Mouse (Mus musculus): ENCODE measurements around the gene Il27ra. TPM values are rescaled to one million over a fixed set of nuclear protein-coding genes. Genes with fewer than 3 reads are reported as not detected.

Gene Il27ra
- polyA plus RNA-seq, 2 experiments: 0.78 to 2.1 TPM

GRCm38 (mm10) chr8:83999057-83999705, 43.2 kb downstream of the Il27ra start:
- DNase-seq (ENCODE audit: low spot score) (no peak), ATAC-seq (ENCODE audit: low FRiP score, low read depth) (no peak)
- Histone ChIP-seq H3K9me3 (ENCODE audit: control insufficient read depth, low read length) (no peaks in the 10 kb centered on the region), H3K27me3 (ENCODE audit: control insufficient read depth, insufficient read depth, low read length) (no peaks in the 10 kb centered on the region), H3K9ac (ENCODE audit: low read depth, low read length, severe bottlenecking) (peak overlapping the region; percentile 70), H3K4me1 (ENCODE audit: control insufficient read depth, insufficient read depth, low read length) (peaks cover 24% of the 10 kb centered on the region), H3K27ac (replicated peaks; ENCODE audit: low read depth, low read length) (no peak overlapping the region), H3K36me3 (ENCODE audit: control insufficient read depth, insufficient read depth, low read length) (peaks cover 34% of the 10 kb centered on the region), H3K4me2 (replicated peaks; ENCODE audit: low read depth, low read length, severe bottlenecking) (peak overlapping the region; percentile 79), H3K4me3 (replicated peaks; ENCODE audit: low read length) (peak overlapping the region; percentile 80)
- no peak for TF ChIP-seq POLR2A (IDR thresholded peaks at IDR 0.05; ENCODE audit: borderline replicate concordance, extremely low read depth, insufficient read depth, insufficient read length)
- 59% methylated on average over 16 of the region's 16 CpGs for WGBS

- Histone ChIP-seq H3K4me2 (replicated peaks; ENCODE audit: low read depth, low read length, severe bottlenecking) (peak overlapping the region; percentile 79), H3K27me3 (ENCODE audit: control insufficient read depth, insufficient read depth, low read length) (no peaks in the 10 kb centered on the region), H3K36me3 (ENCODE audit: control insufficient read depth, insufficient read depth, low read length) (peaks cover 41% of the 10 kb centered on the region), H3K9ac (ENCODE audit: low read depth, low read length, severe bottlenecking) (peak overlapping the region; percentile 70), H3K27ac (replicated peaks; ENCODE audit: low read depth, low read length) (peak overlapping the region; percentile 77), H3K4me3 (replicated peaks; ENCODE audit: low read length) (peak overlapping the region; percentile 80), H3K4me1 (ENCODE audit: control insufficient read depth, insufficient read depth, low read length) (peaks cover 18% of the 10 kb centered on the region), H3K9me3 (ENCODE audit: control insufficient read depth, low read length) (no peaks in the 10 kb centered on the region)
- WGBS: 1% methylated on average over 45 of the region's 92 CpGs
- ATAC-seq (ENCODE audit: low FRiP score, low read depth) (no peak), DNase-seq (ENCODE audit: low spot score) (peak; percentile 78)
- no peak for TF ChIP-seq POLR2A (IDR thresholded peaks at IDR 0.05; ENCODE audit: borderline replicate concordance, extremely low read depth, insufficient read depth, insufficient read length)
These were observed 43.9 kb downstream of the Il27ra start for GRCm38 (mm10) chr8:83998231-83999056.

GRCm38 (mm10) chr8:83997511-83998141, 44.8 kb downstream of the Il27ra start, which contains the start of gene Samd1:
TSS of gene Samd1 (plus strand) at chr8:83997672.
- DNase-seq (ENCODE audit: low spot score): no peak
- Histone ChIP-seq H3K4me2 (replicated peaks; ENCODE audit: low read depth, low read length, severe bottlenecking) (peak within 1 kb of the TSS; percentile 86), H3K9me3 (ENCODE audit: control insufficient read depth, low read length) (no peaks in the 10 kb centered on the region), H3K27ac (replicated peaks; ENCODE audit: low read depth, low read length) (peak within 1 kb of the TSS; percentile 97), H3K27me3 (ENCODE audit: control insufficient read depth, insufficient read depth, low read length) (no peaks in the 10 kb centered on the region), H3K4me1 (ENCODE audit: control insufficient read depth, insufficient read depth, low read length) (peaks cover 18% of the 10 kb centered on the region), H3K9ac (ENCODE audit: low read depth, low read length, severe bottlenecking) (peak within 1 kb of the TSS; percentile 87), H3K4me3 (replicated peaks; ENCODE audit: low read length) (peak within 1 kb of the TSS; percentile 83), H3K36me3 (ENCODE audit: control insufficient read depth, insufficient read depth, low read length) (peaks cover 43% of the 10 kb centered on the region)
- peak; percentile 21; the same call in 1 of the 2 replicates for ATAC-seq (ENCODE audit: low FRiP score, low read depth)
- no peak for TF ChIP-seq POLR2A (IDR thresholded peaks at IDR 0.05; ENCODE audit: borderline replicate concordance, extremely low read depth, insufficient read depth, insufficient read length)
- 0% methylated on average over 39 of the region's 112 CpGs for WGBS

GRCm38 (mm10) chr8:83996567-83997505, 45.6 kb downstream of the Il27ra start:
- peaks cover 18% of the 10 kb centered on the region for H3K4me1 ChIP-seq (ENCODE audit: control insufficient read depth, insufficient read depth, low read length)
- no peaks in the 10 kb centered on the region for H3K9me3 ChIP-seq (ENCODE audit: control insufficient read depth, low read length)
- H3K36me3 ChIP-seq (ENCODE audit: control insufficient read depth, insufficient read depth, low read length): peaks cover 49% of the 10 kb centered on the region
- WGBS: under 1% methylated on average over 22 of the region's 103 CpGs
- H3K4me3 ChIP-seq (replicated peaks; ENCODE audit: low read length): peak overlapping the region; percentile 83
- peak overlapping the region; percentile 87 for H3K9ac ChIP-seq (ENCODE audit: low read depth, low read length, severe bottlenecking)
- peak overlapping the region; percentile 86 for H3K4me2 ChIP-seq (replicated peaks; ENCODE audit: low read depth, low read length, severe bottlenecking)
- peak; percentile 92 for DNase-seq (ENCODE audit: low spot score)
- peak overlapping the region; percentile 97 for H3K27ac ChIP-seq (replicated peaks; ENCODE audit: low read depth, low read length)
- TF ChIP-seq POLR2A (IDR thresholded peaks at IDR 0.05; ENCODE audit: borderline replicate concordance, extremely low read depth, insufficient read depth, insufficient read length): 0 out of 2 replicates have a peak, but pooled peaks have one; percentile 34
- H3K27me3 ChIP-seq (ENCODE audit: control insufficient read depth, insufficient read depth, low read length): no peaks in the 10 kb centered on the region
- ATAC-seq (ENCODE audit: low FRiP score, low read depth): peak; percentile 85

Data from limb, embryonic 14.5 days (tissue).